Mouse (Mus musculus) kidney, postnatal 0 days (tissue): ENCODE measurements at regions not wholly inside any gene's neighbourhood (a gene's known extent, or its start where the extent isn't known, plus 50 kb on each side); places are given as distances from the start of the nearest gene placed in this dataset.

Experiments
- ATAC-seq: fragments of 200-750 bp; cut with Nextera tagmentation; replicated peaks from 2 replicates; pipeline ENCODE4 v1.8.0; 2017; ENCODE audit warnings: low read depth, moderate number of reproducible peaks, moderate TSS enrichment, moderate library complexity; ENCODE audit not compliant: low FRiP score
- DNase-seq: peaks from one replicate; pipeline ENCODE4 v3.0.0-alpha.2; 2016; ENCODE audit warnings: low spot score
- H3K27ac ChIP-seq: fragments of 300-500 bp; sonication (generic); 2 replicates; pipeline ENCODE4 v1.5.1; 2014; ENCODE audit warnings: mild to moderate bottlenecking
- H3K27me3 ChIP-seq: fragments of 300-500 bp; sonication (generic); 2 replicates; pipeline ENCODE4 v1.6.1; 2014; ENCODE audit warnings: low read length, mixed read lengths; ENCODE audit not compliant: insufficient read depth
- H3K36me3 ChIP-seq: fragments of 300-500 bp; sonication (generic); 2 replicates; pipeline ENCODE4 v1.6.1; 2014; ENCODE audit warnings: low read length, mixed read lengths; ENCODE audit not compliant: insufficient read depth
- H3K4me1 ChIP-seq: fragments of 300-500 bp; sonication (generic); replicated peaks from 2 replicates; pipeline ENCODE4 v1.6.1; 2014; ENCODE audit warnings: antibody characterized with exemption, low read length, mixed read lengths; ENCODE audit not compliant: insufficient read depth
- H3K4me2 ChIP-seq: fragments of 300-500 bp; sonication (generic); 2 replicates; pipeline ENCODE4 v1.6.1; 2014; ENCODE audit warnings: mild to moderate bottlenecking, low read length, moderate library complexity, mixed read lengths
- H3K4me3 ChIP-seq: fragments of 300-500 bp; sonication (generic); replicated peaks from 2 replicates; pipeline ENCODE4 v1.5.1; 2014; ENCODE audit warnings: low read depth, low read length
- H3K9ac ChIP-seq: fragments of 300-500 bp; sonication (generic); 2 replicates; pipeline ENCODE4 v1.6.1; 2014; ENCODE audit warnings: low read depth, low read length
- H3K9me3 ChIP-seq: fragments of 300-500 bp; sonication (generic); replicated peaks from 2 replicates; pipeline ENCODE4 v1.6.1; 2016; ENCODE audit warnings: low read length, inconsistent platforms, mixed read lengths
- CTCF ChIP-seq: IDR thresholded peaks from 2 replicates; pipeline ENCODE4 v1.5.1; 2016; ENCODE audit warnings: antibody characterized with exemption, low read depth, mild to moderate bottlenecking, moderate library complexity
- WGBS: fragments of 180-500 bp; shearing (Covaris S2); extraction: QIAGEN DNeasy Blood & Tissue Kit; methylation state at CpG from one replicate; pipeline ENCODE4 v1.1.7; 2014; 5-methylcytosine and 5-hydroxymethylcytosine counted together

GRCm38 (mm10) chr1:88849421-88849820 is 147.4 kb upstream of the Arl4c start:
- H3K27me3 ChIP-seq: no peaks in the 10 kb centered on the region
- no peak for TF ChIP-seq CTCF
- ATAC-seq (no peak), DNase-seq (no peak)
- H3K4me3 ChIP-seq: no peak overlapping the region
- H3K4me2 ChIP-seq: no peak overlapping the region
- no peaks in the 10 kb centered on the region for H3K9me3 ChIP-seq
- 73% methylated on average over 5 of the region's 5 CpGs for WGBS
- peaks cover 14% of the 10 kb centered on the region; the same call in 1 of the 2 replicates for H3K4me1 ChIP-seq
- no peaks in the 10 kb centered on the region for H3K36me3 ChIP-seq
- H3K9ac ChIP-seq: no peak overlapping the region
- no peak overlapping the region for H3K27ac ChIP-seq

- Histone ChIP-seq H3K36me3 (no peaks in the 10 kb centered on the region), H3K9me3 (no peaks in the 10 kb centered on the region), H3K4me1 (peaks cover 9% of the 10 kb centered on the region; the same call in 1 of the 2 replicates), H3K9ac (no peak overlapping the region), H3K4me3 (no peak overlapping the region), H3K27ac (no peak overlapping the region), H3K4me2 (no peak overlapping the region), H3K27me3 (no peaks in the 10 kb centered on the region)
- no peak for DNase-seq
- WGBS: 78% methylated on average over 5 of the region's 5 CpGs
- no peak for ATAC-seq
- TF ChIP-seq CTCF: no peak
Observed at GRCm38 (mm10) chr1:88851931-88852330, 149.9 kb upstream of the Arl4c start.

- peak; percentile 63 for DNase-seq
Observed at GRCm38 (mm10) chr1:88860871-88861589, 159.0 kb upstream of the Arl4c start.

GRCm38 (mm10) chr1:88861590-88861935 is 159.5 kb upstream of the Arl4c start:
- Histone ChIP-seq H3K27me3 (no peaks in the 10 kb centered on the region), H3K27ac (0 out of 2 replicates have a peak overlapping the region, but pooled peaks have one; percentile 3), H3K9me3 (no peaks in the 10 kb centered on the region), H3K4me2 (no peak overlapping the region), H3K4me3 (no peak overlapping the region), H3K4me1 (no peaks in the 10 kb centered on the region), H3K36me3 (no peaks in the 10 kb centered on the region), H3K9ac (no peak overlapping the region)
- ATAC-seq (no peak), DNase-seq (no peak)
- 57% methylated on average over 4 of the region's 4 CpGs for WGBS
- no peak for TF ChIP-seq CTCF

More at GRCm38 (mm10) chr1:88860871-88861589, 159.0 kb upstream of the Arl4c start:
- no peaks in the 10 kb centered on the region for H3K4me1 ChIP-seq
- 30% methylated on average over 7 of the region's 7 CpGs for WGBS
- H3K27ac ChIP-seq: peak overlapping the region; percentile 58; the same call in 1 of the 2 replicates
- H3K4me3 ChIP-seq: no peak overlapping the region
- ATAC-seq: no peak
- no peak for TF ChIP-seq CTCF
- no peaks in the 10 kb centered on the region for H3K36me3 ChIP-seq
- no peaks in the 10 kb centered on the region for H3K9me3 ChIP-seq
- no peaks in the 10 kb centered on the region for H3K27me3 ChIP-seq
- H3K4me2 ChIP-seq: no peak overlapping the region
- no peak overlapping the region for H3K9ac ChIP-seq

GRCm38 (mm10) chr1:88865436-88865835 is 163.4 kb upstream of the Arl4c start:
- H3K36me3 ChIP-seq: no peaks in the 10 kb centered on the region
- ATAC-seq (no peak), DNase-seq (no peak)
- no peak overlapping the region for H3K4me3 ChIP-seq
- no peaks in the 10 kb centered on the region for H3K9me3 ChIP-seq
- no peak for TF ChIP-seq CTCF
- H3K27me3 ChIP-seq: no peaks in the 10 kb centered on the region
- WGBS: 40% methylated on average over 6 of the region's 6 CpGs
- H3K27ac ChIP-seq: no peak overlapping the region
- H3K4me2 ChIP-seq: no peak overlapping the region
- H3K9ac ChIP-seq: no peak overlapping the region
- 0 out of 2 replicates have a peak, but pooled peaks cover 5% of the 10 kb centered on the region for H3K4me1 ChIP-seq

GRCm38 (mm10) chr1:88866571-88866970 is 164.6 kb upstream of the Arl4c start:
- H3K4me1 ChIP-seq: 0 out of 2 replicates have a peak, but pooled peaks cover 5% of the 10 kb centered on the region
- ATAC-seq (no peak), DNase-seq (no peak)
- no peak for TF ChIP-seq CTCF
- H3K9ac ChIP-seq: no peak overlapping the region
- whole genome bisulfite sequencing: 85% methylated on average over 2 of the region's 2 CpGs
- H3K4me3 ChIP-seq: no peak overlapping the region
- H3K36me3 ChIP-seq: no peaks in the 10 kb centered on the region
- H3K9me3 ChIP-seq: no peaks in the 10 kb centered on the region
- no peak overlapping the region for H3K4me2 ChIP-seq
- no peaks in the 10 kb centered on the region for H3K27me3 ChIP-seq
- H3K27ac ChIP-seq: no peak overlapping the region
